Mouse (Mus musculus): ENCODE measurements around the gene Olfr1305. TPM values are rescaled to one million over a fixed set of nuclear protein-coding genes. Genes with fewer than 3 reads are reported as not detected.

Olfr1305 gene
- not detected for total RNA-seq (2021)
- long read RNA-seq, experiment 1: 0 reads
- long read RNA-seq, experiment 2: 0 reads

DNA sequence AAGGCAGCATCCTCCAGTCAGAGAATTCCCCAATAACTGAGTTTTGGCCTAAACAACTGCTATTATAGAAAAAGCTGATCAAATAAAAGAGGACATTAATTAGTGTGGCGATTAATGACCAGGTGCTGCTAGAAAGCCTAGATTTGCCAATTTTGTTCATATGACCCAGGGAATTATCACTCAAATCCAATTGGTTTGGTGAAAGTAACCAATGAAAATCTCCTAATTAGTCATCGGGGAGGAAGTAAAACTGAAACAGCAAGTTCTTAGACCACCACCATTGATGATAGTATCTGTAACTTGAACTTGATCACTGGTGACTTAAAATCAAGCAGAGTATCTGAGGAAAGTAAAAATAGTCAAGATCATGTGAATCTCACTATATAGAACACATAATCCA lies at the start of gene Olfr1305:
Gene Olfr1305, minus strand, starts transcription at position 101 of the 400 bp plus-strand sequence.
- DNase-seq (ENCODE audit: low spot score in 2 of 2): no peak

- no peak for DNase-seq (ENCODE audit: low spot score in 2 of 2)
Measured at GRCm38 (mm10) chr2:111916171-111916570, 39.2 kb upstream of the Olfr1305 start, which contains the start of gene Olfr1306. Gene Olfr1306, minus strand, starts transcription at chr2:111916271.

GRCm38 (mm10) chr2:111820240-111820639 lies 56.7 kb downstream of the Olfr1305 start, which contains the start of gene Olfr1303:
Gene Olfr1303, minus strand, starts transcription at chr2:111820340.
- no peak for DNase-seq (ENCODE audit: low spot score in 2 of 2)

Other genes with a start within 250 kb of the Olfr1305 start
- not detected for gene Olfr1298, start 227.9 kb downstream of the Olfr1305 start, total RNA-seq (2021)
- gene Olfr1299, start 215.7 kb downstream of the Olfr1305 start, total RNA-seq (2021): not detected
- not detected for gene Olfr1301, start 126.1 kb downstream of the Olfr1305 start, total RNA-seq (2021)
- gene Olfr1302, start 99.7 kb downstream of the Olfr1305 start, total RNA-seq (2021): not detected
- gene Olfr1303, start 56.8 kb downstream of the Olfr1305 start, total RNA-seq (2021): not detected
- not detected for gene Olfr1306, start 39.1 kb upstream of the Olfr1305 start, total RNA-seq (2021)
- gene Olfr1307, start 72.3 kb upstream of the Olfr1305 start, total RNA-seq (2021): under 1 TPM; 0.05 to 0.07 TPM
- not detected for gene Olfr1308, start 87.8 kb upstream of the Olfr1305 start, total RNA-seq (2021)
- not detected for gene Olfr1309, start 113.1 kb upstream of the Olfr1305 start, total RNA-seq (2021)
- gene Olfr1310, start 135.6 kb upstream of the Olfr1305 start, total RNA-seq (2021): not detected
- gene Olfr1311, start 147.3 kb upstream of the Olfr1305 start, total RNA-seq (2021): not detected
- not detected for gene Olfr1312, start 173.1 kb upstream of the Olfr1305 start, total RNA-seq (2021)
- not detected for gene Olfr1313, start 200.7 kb upstream of the Olfr1305 start, total RNA-seq (2021)
- not detected for gene Olfr1314, start 219.6 kb upstream of the Olfr1305 start, total RNA-seq (2021)
- gene Olfr1315-ps1, start 238.3 kb upstream of the Olfr1305 start, total RNA-seq (2021): not detected

Measured in layer of hippocampus, postnatal 14 days (tissue).